Mouse (Mus musculus): Measurements from ENCODE around the gene Sik3. TPM values are rescaled to one million over a fixed set of nuclear protein-coding genes. Genes with fewer than 3 reads are reported as not detected.

Gene Sik3
- polyA plus RNA-seq, 1 experiment from 2014 or later: 10.2 TPM

DNA sequence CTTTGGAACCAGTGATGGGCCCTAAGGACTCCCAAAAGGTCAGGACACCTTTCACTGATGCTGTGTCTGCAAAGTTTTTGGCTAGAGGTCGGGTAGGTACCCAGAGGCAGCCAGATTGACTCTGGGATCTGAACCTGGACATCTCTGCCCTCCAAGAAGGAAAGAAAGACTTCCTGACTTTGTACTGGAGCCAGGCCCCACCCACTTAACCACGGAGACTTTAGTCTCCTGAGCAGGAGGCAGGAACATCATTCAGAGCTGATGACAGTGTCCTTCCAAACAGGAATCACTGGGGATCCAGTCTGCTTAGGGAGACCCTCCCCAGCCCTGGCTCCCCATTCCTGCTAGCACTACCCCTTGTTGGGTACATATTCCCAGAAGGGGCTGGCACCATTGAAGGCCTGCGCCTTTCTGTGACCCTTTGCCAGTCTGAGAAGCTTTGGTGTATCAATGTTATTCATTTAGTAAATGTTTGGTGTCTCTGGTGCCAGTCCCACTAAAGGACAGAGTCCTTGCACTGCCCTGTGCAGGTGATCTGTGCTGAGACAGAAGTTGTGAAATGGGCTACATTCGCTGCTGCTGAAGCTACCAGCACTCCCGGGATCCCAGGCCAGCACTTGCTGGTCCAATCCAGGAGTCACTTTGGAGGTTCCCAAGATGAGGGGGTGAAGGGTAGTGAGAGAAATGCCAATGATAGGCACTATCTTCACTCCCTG lies 212.5 kb downstream of the Sik3 start:
- H3K36me3 ChIP-seq: peaks cover 26% of the 10 kb centered on the region
- no peaks in the 10 kb centered on the region for H3K27me3 ChIP-seq
- no peak for ATAC-seq (replicated peaks; ENCODE audit: low FRiP score)
- H3K4me2 ChIP-seq: no peak overlapping the region
- 67% methylated on average over 5 of the region's 5 CpGs for WGBS
- H3K4me3 ChIP-seq (replicated peaks): no peak overlapping the region
- H3K9ac ChIP-seq: no peak overlapping the region
- no peak overlapping the region for H3K27ac ChIP-seq
- peaks cover 4% of the 10 kb centered on the region for H3K4me1 ChIP-seq
- no peaks in the 10 kb centered on the region for H3K9me3 ChIP-seq (replicated peaks)

DNA sequence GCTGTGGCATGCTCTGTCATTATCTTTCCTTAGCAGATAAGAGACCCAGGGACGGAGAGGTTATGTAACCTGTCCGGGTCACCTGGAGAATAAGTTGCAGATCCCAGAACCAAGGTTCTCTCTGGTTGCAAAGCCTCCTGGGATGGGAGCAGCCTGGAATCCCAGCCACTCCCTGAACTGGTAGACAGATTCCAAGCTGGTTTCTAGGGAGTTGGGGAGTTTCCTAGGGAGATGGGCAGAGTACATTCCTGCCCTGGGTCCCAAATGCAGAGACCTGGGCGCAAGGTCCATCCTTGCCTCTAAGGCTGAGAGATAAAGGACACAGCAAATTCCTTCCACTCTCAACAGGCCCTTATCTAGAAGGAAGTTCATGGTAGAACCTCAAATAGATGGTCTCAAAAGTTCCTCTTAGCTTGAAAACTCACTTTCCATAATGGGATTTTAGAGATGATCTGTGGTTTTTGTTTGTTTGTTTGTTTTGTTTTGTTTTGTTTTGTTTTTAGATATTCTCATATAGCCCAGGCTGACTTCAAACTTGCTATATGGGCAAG lies 214.5 kb downstream of the Sik3 start:
- H3K27me3 ChIP-seq: 0 out of 2 replicates have a peak, but pooled peaks cover 12% of the 10 kb centered on the region
- H3K4me2 ChIP-seq: no peak overlapping the region
- peaks cover 8% of the 10 kb centered on the region for H3K36me3 ChIP-seq
- no peak overlapping the region for H3K4me3 ChIP-seq (replicated peaks)
- no peak overlapping the region for H3K27ac ChIP-seq
- 92% methylated on average over 3 of the region's 3 CpGs for WGBS
- no peaks in the 10 kb centered on the region for H3K9me3 ChIP-seq (replicated peaks)
- ATAC-seq (replicated peaks; ENCODE audit: low FRiP score): no peak
- no peak overlapping the region for H3K9ac ChIP-seq
- peaks cover 12% of the 10 kb centered on the region for H3K4me1 ChIP-seq

DNA sequence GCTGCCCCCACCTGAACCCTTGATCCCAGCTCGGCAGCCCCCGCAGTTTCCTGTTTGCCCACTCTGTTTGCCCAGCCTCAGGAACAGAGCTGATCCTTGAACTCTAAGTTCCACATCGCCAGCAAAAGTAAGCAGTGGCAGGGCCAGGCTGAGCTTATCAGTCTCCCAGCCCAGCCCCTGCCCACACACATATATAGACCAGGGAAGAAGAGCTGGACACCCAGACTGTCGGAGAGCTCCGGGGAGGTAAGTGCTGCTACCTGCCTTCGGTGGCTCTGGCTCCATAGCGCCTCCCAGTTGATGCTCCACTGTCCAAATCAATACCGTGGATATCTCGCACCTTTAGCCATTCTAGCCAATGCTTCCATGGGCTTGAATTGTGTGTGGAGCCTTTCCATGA lies 215.9 kb downstream of the Sik3 start, which contains the start of gene Apoa1:
Gene Apoa1 (plus strand): TSS at position 90 of the 400 bp plus-strand sequence.
- Histone ChIP-seq H3K36me3 (no peaks in the 10 kb centered on the region), H3K4me3 (replicated peaks) (no peak within 1 kb of the TSS), H3K4me2 (peak within 1 kb of the TSS; percentile 95; the same call in 1 of the 2 replicates), H3K9ac (no peak within 1 kb of the TSS), H3K9me3 (replicated peaks) (no peaks in the 10 kb centered on the region), H3K27me3 (peaks cover 20% of the 10 kb centered on the region; the same call in 1 of the 2 replicates), H3K27ac (no peak within 1 kb of the TSS), H3K4me1 (peaks cover 12% of the 10 kb centered on the region)
- ATAC-seq (replicated peaks; ENCODE audit: low FRiP score): no peak
- 59% methylated on average over 9 of the region's 9 CpGs for WGBS

DNA sequence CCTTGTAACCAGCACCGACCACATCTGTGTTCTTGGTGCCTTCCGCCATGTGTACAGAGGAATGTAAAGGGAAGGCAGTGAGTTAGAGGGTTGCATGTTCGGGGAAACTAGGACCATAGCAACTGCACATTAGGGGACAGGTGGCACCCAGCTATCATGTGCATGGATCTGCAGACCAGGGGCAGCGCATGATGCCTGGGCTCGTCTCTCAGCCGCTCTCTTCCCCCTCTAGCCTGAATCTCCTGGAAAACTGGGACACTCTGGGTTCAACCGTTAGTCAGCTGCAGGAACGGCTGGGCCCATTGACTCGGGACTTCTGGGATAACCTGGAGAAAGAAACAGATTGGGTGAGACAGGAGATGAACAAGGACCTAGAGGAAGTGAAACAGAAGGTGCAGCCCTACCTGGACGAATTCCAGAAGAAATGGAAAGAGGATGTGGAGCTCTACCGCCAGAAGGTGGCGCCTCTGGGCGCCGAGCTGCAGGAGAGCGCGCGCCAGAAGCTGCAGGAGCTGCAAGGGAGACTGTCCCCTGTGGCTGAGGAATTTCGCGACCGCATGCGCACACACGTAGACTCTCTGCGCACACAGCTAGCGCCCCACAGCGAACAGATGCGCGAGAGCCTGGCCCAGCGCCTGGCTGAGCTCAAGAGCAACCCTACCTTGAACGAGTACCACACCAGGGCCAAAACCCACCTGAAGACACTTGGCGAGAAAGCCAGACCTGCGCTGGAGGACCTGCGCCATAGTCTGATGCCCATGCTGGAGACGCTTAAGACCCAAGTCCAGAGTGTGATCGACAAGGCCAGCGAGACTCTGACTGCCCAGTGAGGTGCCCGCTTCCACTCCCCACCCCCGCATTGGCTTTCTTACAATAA lies 217.2 kb downstream of the Sik3 start:
- H3K27me3 ChIP-seq: peaks cover 20% of the 10 kb centered on the region; the same call in 1 of the 2 replicates
- H3K27ac ChIP-seq: no peak overlapping the region
- no peaks in the 10 kb centered on the region for H3K9me3 ChIP-seq (replicated peaks)
- peak overlapping the region; percentile 50 for H3K9ac ChIP-seq
- 15% methylated on average over 37 of the region's 37 CpGs for WGBS
- peak overlapping the region; percentile 95 for H3K4me2 ChIP-seq
- H3K36me3 ChIP-seq: no peaks in the 10 kb centered on the region
- peak overlapping the region; percentile 53 for H3K4me3 ChIP-seq (replicated peaks)
- peaks cover 12% of the 10 kb centered on the region for H3K4me1 ChIP-seq
- peak; percentile 93 for ATAC-seq (replicated peaks; ENCODE audit: low FRiP score)

DNA sequence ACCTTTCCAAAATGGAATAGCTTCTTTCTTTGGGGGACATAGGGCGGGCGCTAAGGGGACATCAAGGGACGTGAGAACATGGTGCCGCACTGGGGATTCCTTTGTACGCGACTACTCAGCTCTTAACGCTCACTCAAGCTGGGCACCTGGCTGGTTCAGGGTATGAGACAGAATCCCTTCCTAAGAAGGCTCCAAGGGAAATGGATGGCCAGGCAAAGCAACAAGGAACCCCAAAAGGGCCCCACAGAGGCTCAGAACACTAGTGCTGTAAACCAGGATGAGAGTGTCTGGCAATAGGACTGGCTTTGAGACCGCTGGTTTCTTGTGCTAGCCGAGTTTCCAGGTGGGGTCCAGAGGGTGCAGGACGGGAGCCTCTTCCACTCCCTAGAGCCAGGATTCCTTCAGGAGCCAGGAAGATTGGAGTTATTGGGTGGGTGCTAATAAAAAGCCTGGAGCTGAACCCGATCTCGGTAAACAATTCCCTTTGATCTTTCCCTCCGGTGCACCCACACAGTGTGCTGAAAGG lies 217.9 kb downstream of the Sik3 start:
- peaks cover 20% of the 10 kb centered on the region; the same call in 1 of the 2 replicates for H3K27me3 ChIP-seq

DNA sequence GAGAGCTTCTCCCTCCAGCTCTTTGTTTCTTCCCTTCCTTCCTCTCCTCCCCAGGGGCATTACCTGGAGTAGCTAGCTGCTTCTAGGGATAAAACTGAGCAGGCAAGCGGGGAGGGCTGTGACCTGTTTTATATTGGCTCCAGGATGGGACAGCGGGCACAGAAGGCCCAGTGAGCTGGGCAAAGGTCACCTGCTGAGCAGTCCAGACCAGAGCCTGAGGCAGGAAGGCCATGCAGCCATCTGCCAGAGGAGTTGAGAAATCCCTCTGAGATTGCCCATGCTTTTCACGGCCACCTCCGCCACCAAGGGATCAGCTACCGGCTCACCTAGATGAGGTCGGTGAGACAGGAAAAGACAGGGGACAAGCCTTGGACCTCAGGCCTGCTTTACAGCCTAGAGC lies 222.6 kb downstream of the Sik3 start:
- Histone ChIP-seq H3K27ac (no peak overlapping the region), H3K9ac (no peak overlapping the region), H3K4me3 (replicated peaks) (no peak overlapping the region), H3K27me3 (peaks cover 20% of the 10 kb centered on the region; the same call in 1 of the 2 replicates), H3K9me3 (replicated peaks) (no peaks in the 10 kb centered on the region), H3K36me3 (no peaks in the 10 kb centered on the region), H3K4me1 (peaks cover 7% of the 10 kb centered on the region), H3K4me2 (no peak overlapping the region)
- ATAC-seq (replicated peaks; ENCODE audit: low FRiP score): no peak
- WGBS: 81% methylated on average over 6 of the region's 6 CpGs

More for the DNA sequence above, 217.9 kb downstream of the Sik3 start:
- Histone ChIP-seq H3K4me2 (peak overlapping the region; percentile 95), H3K9ac (peak overlapping the region; percentile 50), H3K4me1 (peaks cover 12% of the 10 kb centered on the region), H3K27ac (no peak overlapping the region), H3K9me3 (replicated peaks) (no peaks in the 10 kb centered on the region), H3K4me3 (replicated peaks) (peak overlapping the region; percentile 53), H3K36me3 (no peaks in the 10 kb centered on the region)
- 12% methylated on average over 13 of the region's 13 CpGs for WGBS
- 0 out of 2 replicates have a peak, but pooled peaks have one; percentile 18 for ATAC-seq (replicated peaks; ENCODE audit: low FRiP score)

DNA sequence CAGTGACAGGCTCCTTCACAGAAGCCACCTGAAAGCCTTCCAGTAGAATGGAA lies 222.8 kb downstream of the Sik3 start, which contains the start of gene Apoc3:
Gene Apoc3 (minus strand): TSS at position 41 of the 53 bp plus-strand sequence.
- H3K27ac ChIP-seq: no peak within 1 kb of the TSS
- no peaks in the 10 kb centered on the region for H3K36me3 ChIP-seq
- no peak within 1 kb of the TSS for H3K4me2 ChIP-seq
- no peak for ATAC-seq (replicated peaks; ENCODE audit: low FRiP score)
- no peaks in the 10 kb centered on the region for H3K9me3 ChIP-seq (replicated peaks)
- H3K4me3 ChIP-seq (replicated peaks): no peak within 1 kb of the TSS
- peaks cover 18% of the 10 kb centered on the region; the same call in 1 of the 2 replicates for H3K27me3 ChIP-seq
- no peak within 1 kb of the TSS for H3K9ac ChIP-seq
- H3K4me1 ChIP-seq: peaks cover 5% of the 10 kb centered on the region

DNA sequence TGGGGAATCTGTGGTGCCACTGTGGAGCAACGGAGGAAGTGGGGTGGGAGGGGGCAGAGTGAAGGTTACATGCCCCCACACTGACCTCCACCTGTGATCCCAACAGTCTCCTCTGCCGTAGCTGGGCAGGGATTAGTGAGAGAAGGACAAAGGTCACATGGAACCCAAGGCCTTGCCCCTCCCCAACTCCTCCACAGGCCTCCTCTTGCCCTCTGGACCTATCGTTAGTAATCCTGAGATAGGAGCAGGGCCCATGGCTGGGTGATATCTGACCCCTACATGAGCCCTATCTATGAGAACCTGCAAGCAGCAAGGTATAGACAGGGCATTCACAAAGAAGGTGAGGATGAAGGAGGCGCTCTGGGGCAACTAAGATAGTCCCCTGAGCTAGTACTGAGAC lies 223.0 kb downstream of the Sik3 start:
- no peak overlapping the region for H3K4me2 ChIP-seq
- peaks cover 16% of the 10 kb centered on the region; the same call in 1 of the 2 replicates for H3K27me3 ChIP-seq
- no peak overlapping the region for H3K4me3 ChIP-seq (replicated peaks)
- WGBS: 55% methylated on average over 4 of the region's 4 CpGs
- no peak overlapping the region for H3K9ac ChIP-seq
- H3K9me3 ChIP-seq (replicated peaks): no peaks in the 10 kb centered on the region
- H3K4me1 ChIP-seq: peaks cover 3% of the 10 kb centered on the region
- no peak overlapping the region for H3K27ac ChIP-seq
- no peaks in the 10 kb centered on the region for H3K36me3 ChIP-seq
- no peak for ATAC-seq (replicated peaks; ENCODE audit: low FRiP score)

DNA sequence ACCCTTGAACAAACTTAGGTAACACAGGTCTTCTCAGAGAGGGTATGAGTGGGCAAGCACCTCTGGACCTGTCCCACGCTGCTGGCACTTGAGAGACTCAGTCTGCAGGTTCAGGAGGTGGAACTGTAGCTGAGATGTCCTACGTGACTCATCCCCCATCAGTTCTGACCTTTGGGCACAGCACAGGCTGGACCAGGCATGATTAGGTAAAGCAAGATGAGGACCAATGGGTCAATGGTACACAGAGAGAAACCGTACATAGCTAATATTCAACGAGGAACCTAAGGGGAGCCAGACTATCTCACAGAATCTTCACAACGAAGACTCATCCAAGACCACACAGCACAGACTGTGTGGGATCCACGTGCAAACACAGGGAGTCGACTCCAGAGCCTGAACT lies 226.2 kb downstream of the Sik3 start:
- Histone ChIP-seq H3K4me1 (no peaks in the 10 kb centered on the region), H3K27ac (no peak overlapping the region), H3K9me3 (replicated peaks) (no peaks in the 10 kb centered on the region), H3K4me3 (replicated peaks) (no peak overlapping the region), H3K4me2 (no peak overlapping the region), H3K9ac (no peak overlapping the region), H3K27me3 (no peaks in the 10 kb centered on the region), H3K36me3 (no peaks in the 10 kb centered on the region)
- WGBS: 82% methylated on average over 7 of the region's 7 CpGs
- no peak for ATAC-seq (replicated peaks; ENCODE audit: low FRiP score)

DNA sequence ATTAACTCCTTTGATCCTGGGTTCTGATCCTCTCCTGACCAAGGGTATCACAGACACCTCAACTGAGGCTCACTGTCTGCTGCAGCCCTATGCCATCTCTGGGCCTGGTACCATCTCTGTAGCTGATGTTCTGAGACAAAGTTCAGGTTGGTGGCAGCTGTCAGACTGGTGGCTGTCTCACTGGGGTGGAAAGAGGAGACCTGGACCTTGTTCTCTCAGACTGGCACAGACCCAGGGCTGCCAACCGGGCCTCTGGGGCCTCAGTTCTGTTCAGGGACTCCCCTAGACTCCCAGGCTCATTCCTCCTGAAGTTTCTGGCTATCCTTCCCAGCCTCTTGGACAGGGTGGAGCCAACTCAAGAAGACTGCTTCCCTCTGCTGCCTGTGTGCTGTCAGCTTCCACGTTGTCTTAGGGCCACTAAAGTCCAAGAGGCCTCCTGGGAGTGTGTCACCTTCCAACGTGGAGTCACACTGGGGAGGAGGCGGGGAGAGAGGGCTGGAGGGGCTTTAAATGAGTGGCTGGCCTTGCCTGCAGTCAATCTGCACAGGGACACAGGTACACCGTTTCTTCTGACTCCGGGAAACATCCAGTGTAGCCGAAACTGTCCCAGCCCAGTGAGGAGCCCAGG lies 228.0 kb downstream of the Sik3 start, which contains the start of gene Apoa4:
Gene Apoa4 (plus strand): TSS at position 171 of the 628 bp plus-strand sequence.
- H3K4me1 ChIP-seq: no peaks in the 10 kb centered on the region
- WGBS: 58% methylated on average over 7 of the region's 7 CpGs
- no peak within 1 kb of the TSS for H3K4me3 ChIP-seq (replicated peaks)
- H3K9me3 ChIP-seq (replicated peaks): no peaks in the 10 kb centered on the region
- no peaks in the 10 kb centered on the region for H3K27me3 ChIP-seq
- no peak within 1 kb of the TSS for H3K4me2 ChIP-seq
- ATAC-seq (replicated peaks; ENCODE audit: low FRiP score): no peak
- no peaks in the 10 kb centered on the region for H3K36me3 ChIP-seq
- H3K27ac ChIP-seq: no peak within 1 kb of the TSS
- no peak within 1 kb of the TSS for H3K9ac ChIP-seq

DNA sequence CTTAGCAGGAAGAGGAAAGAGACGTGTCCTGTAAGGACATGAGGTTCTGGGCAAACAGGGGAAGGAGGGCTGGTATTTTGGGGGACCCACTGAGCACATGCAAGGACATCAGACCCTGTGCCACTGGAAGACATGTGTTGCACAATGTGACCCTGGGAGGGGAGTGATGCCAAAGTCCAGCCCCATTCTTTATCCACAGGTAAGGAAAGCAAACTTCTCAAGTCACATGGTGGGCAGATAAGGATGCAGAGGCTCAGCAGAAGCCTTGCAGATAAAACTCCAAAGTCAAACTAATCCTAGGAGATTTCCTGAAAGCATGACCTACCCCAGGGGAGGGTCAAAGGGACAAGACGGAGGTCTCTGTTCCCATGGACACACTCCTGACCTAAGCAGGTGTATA lies 229.2 kb downstream of the Sik3 start:
- Histone ChIP-seq H3K27ac (no peak overlapping the region), H3K9ac (no peak overlapping the region), H3K4me1 (no peaks in the 10 kb centered on the region), H3K4me2 (no peak overlapping the region), H3K9me3 (replicated peaks) (no peaks in the 10 kb centered on the region), H3K27me3 (no peaks in the 10 kb centered on the region), H3K36me3 (no peaks in the 10 kb centered on the region), H3K4me3 (replicated peaks) (no peak overlapping the region)
- ATAC-seq (replicated peaks; ENCODE audit: low FRiP score): no peak
- 81% methylated on average over 2 of the region's 2 CpGs for WGBS

DNA sequence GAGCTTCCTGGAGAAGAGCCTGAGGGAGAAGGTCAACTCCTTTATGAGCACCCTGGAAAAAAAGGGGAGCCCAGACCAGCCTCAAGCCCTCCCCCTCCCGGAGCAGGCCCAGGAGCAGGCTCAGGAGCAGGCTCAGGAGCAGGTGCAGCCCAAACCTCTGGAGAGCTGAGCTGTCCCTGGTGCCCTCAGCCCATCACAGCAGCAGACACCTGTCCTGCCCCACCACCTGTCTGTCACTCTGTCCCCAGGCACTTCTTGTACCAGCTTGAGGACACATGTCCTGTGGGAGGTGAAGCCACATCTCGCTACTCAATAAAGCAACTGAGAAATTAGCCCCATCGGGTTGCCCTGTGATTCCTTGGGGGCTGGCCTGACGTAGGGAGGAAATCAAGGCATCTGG lies 230.5 kb downstream of the Sik3 start:
- WGBS: 52% methylated on average over 4 of the region's 4 CpGs
- Histone ChIP-seq H3K4me3 (replicated peaks) (no peak overlapping the region), H3K27me3 (no peaks in the 10 kb centered on the region), H3K9me3 (replicated peaks) (no peaks in the 10 kb centered on the region), H3K9ac (no peak overlapping the region), H3K36me3 (no peaks in the 10 kb centered on the region), H3K27ac (no peak overlapping the region), H3K4me2 (no peak overlapping the region), H3K4me1 (no peaks in the 10 kb centered on the region)
- ATAC-seq (replicated peaks; ENCODE audit: low FRiP score): no peak

All from kidney, embryonic 15.5 days (tissue).